Mouse (Mus musculus) midbrain, embryonic 15.5 days (tissue): Measurements from ENCODE around the gene Kcnj6. TPM values are rescaled to one million over a fixed set of nuclear protein-coding genes. Genes with fewer than 3 reads are reported as not detected.

Source experiments
- ATAC-seq: fragments of 200-750 bp; cut with Nextera tagmentation; replicated peaks from 2 replicates; pipeline ENCODE4 v1.8.0; 2017; ENCODE audit warnings: moderate TSS enrichment
- H3K27ac ChIP-seq: fragments of 300-500 bp; sonication (generic); 2 replicates; pipeline ENCODE4 v1.5.1; 2015; ENCODE audit warnings: mild to moderate bottlenecking, inconsistent platforms
- H3K27me3 ChIP-seq: fragments of 300-500 bp; sonication (generic); replicated peaks from 2 replicates; pipeline ENCODE4 v1.6.1; 2015; ENCODE audit warnings: inconsistent platforms
- H3K36me3 ChIP-seq: fragments of 300-500 bp; sonication (generic); replicated peaks from 2 replicates; pipeline ENCODE4 v1.6.1; 2015; ENCODE audit warnings: inconsistent platforms
- H3K4me1 ChIP-seq: fragments of 300-500 bp; sonication (generic); 2 replicates; pipeline ENCODE4 v1.6.1; 2015; ENCODE audit warnings: inconsistent platforms
- H3K4me2 ChIP-seq: fragments of 300-500 bp; sonication (generic); 2 replicates; pipeline ENCODE4 v1.6.1; 2015; ENCODE audit warnings: inconsistent platforms, mild to moderate bottlenecking, moderate library complexity
- H3K4me3 ChIP-seq: fragments of 300-500 bp; sonication (generic); 2 replicates; pipeline ENCODE4 v1.5.1; 2015; ENCODE audit warnings: mild to moderate bottlenecking, inconsistent platforms
- H3K9ac ChIP-seq: fragments of 300-500 bp; sonication (generic); 2 replicates; pipeline ENCODE4 v1.6.1; 2015; ENCODE audit warnings: mild to moderate bottlenecking, inconsistent platforms
- H3K9me3 ChIP-seq: fragments of 300-500 bp; sonication (generic); 2 replicates; pipeline ENCODE4 v1.6.1; 2016; ENCODE audit warnings: inconsistent platforms
- WGBS: fragments of 180-500 bp; shearing (Covaris S2); methylation state at CpG from one replicate; pipeline ENCODE4 v1.1.7; 2015; ENCODE audit warnings: mixed read lengths; 5-methylcytosine and 5-hydroxymethylcytosine counted together
- polyA plus RNA-seq: library from polyadenylated mRNA; unstranded; fragments of >200 nt; fragmentation: Nextera tagmentation; extraction: Ambion mirVana; gene quantifications from 2 replicates; pipeline ENCODE4 v1.2.1, GENCODE M21; 2015

The Kcnj6 gene
- polyA plus RNA-seq, 1 experiment from 2014 or later = 6.8 TPM

DNA sequence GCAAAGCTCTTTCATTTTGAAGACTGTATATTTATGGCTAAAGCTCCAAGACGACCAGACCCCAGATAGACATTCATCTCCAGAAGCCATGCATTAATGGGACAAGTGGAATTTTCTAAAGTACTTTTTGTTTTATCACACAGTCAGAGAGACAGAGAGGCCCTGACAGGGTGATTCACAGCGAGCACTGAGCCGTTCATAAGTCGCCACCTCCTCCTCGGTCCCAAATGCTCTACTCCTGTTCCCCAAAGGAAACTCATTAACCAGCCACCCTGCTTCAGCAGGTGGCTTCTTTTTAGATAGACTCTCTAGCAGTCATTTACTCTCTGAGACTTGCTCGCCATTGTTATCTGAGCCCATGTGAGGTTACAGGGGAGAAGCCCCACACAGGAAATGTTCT lies 72.1 kb downstream of the Kcnj6 start:
- H3K4me3 ChIP-seq = no peak overlapping the region
- H3K4me1 ChIP-seq = peaks cover 3% of the 10 kb centered on the region
- no peak overlapping the region for H3K9ac ChIP-seq
- no peaks in the 10 kb centered on the region for H3K36me3 ChIP-seq
- ATAC-seq = no peak
- no peak overlapping the region for H3K27ac ChIP-seq
- H3K9me3 ChIP-seq = no peaks in the 10 kb centered on the region
- H3K4me2 ChIP-seq = no peak overlapping the region
- no peaks in the 10 kb centered on the region for H3K27me3 ChIP-seq
- WGBS = 22% methylated on average over 6 of the region's 6 CpGs

DNA sequence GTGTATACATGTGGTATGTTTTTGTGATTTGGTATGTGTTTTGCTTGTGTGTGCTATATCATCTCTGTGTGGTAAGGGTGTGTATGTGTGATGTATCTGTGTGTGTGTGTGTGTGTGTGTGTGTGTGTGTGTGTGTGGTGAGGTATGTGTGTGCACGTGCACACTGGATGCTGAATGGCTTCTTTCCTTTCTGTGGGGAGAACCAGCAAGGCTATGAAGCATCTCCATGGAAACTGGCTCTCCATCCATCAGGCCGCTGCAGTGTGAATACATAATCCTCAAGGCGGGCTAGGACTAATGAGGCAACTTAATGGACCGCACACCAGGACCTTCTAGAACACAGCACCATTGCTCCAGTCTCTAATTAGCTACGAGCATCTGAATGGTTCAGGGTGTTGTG lies 78.3 kb downstream of the Kcnj6 start:
- Histone ChIP-seq H3K27ac (peak overlapping the region; percentile 25; the same call in 1 of the 2 replicates), H3K4me2 (no peak overlapping the region), H3K36me3 (no peaks in the 10 kb centered on the region), H3K27me3 (no peaks in the 10 kb centered on the region), H3K9me3 (no peaks in the 10 kb centered on the region), H3K4me1 (peaks cover 11% of the 10 kb centered on the region), H3K9ac (no peak overlapping the region), H3K4me3 (no peak overlapping the region)
- ATAC-seq = peak; percentile 91
- WGBS = 25% methylated on average over 5 of the region's 5 CpGs

GRCm38 (mm10) chr16:94906026-94906425 lies 91.5 kb downstream of the Kcnj6 start:
- no peak for ATAC-seq
- H3K27me3 ChIP-seq = no peaks in the 10 kb centered on the region
- 93% methylated on average over 4 of the region's 4 CpGs for WGBS
- H3K4me3 ChIP-seq = no peak overlapping the region
- no peak overlapping the region for H3K9ac ChIP-seq
- H3K4me2 ChIP-seq = no peak overlapping the region
- no peaks in the 10 kb centered on the region for H3K36me3 ChIP-seq
- H3K27ac ChIP-seq = no peak overlapping the region
- no peaks in the 10 kb centered on the region for H3K9me3 ChIP-seq
- no peaks in the 10 kb centered on the region for H3K4me1 ChIP-seq

GRCm38 (mm10) chr16:94898832-94899231 lies 98.7 kb downstream of the Kcnj6 start:
- Histone ChIP-seq H3K36me3 (no peaks in the 10 kb centered on the region), H3K27ac (no peak overlapping the region), H3K4me1 (no peaks in the 10 kb centered on the region), H3K4me2 (no peak overlapping the region), H3K4me3 (no peak overlapping the region), H3K9me3 (no peaks in the 10 kb centered on the region), H3K9ac (no peak overlapping the region), H3K27me3 (no peaks in the 10 kb centered on the region)
- ATAC-seq = no peak
- WGBS = 91% methylated on average over 6 of the region's 6 CpGs

GRCm38 (mm10) chr16:94892162-94892650 lies 105.3 kb downstream of the Kcnj6 start:
- no peak overlapping the region for H3K27ac ChIP-seq
- no peaks in the 10 kb centered on the region for H3K9me3 ChIP-seq
- 98% methylated on average over 4 of the region's 4 CpGs for WGBS
- H3K9ac ChIP-seq = no peak overlapping the region
- no peak overlapping the region for H3K4me3 ChIP-seq
- no peak overlapping the region for H3K4me2 ChIP-seq
- H3K36me3 ChIP-seq = no peaks in the 10 kb centered on the region
- no peaks in the 10 kb centered on the region for H3K27me3 ChIP-seq
- no peaks in the 10 kb centered on the region for H3K4me1 ChIP-seq
- ATAC-seq = no peak

DNA sequence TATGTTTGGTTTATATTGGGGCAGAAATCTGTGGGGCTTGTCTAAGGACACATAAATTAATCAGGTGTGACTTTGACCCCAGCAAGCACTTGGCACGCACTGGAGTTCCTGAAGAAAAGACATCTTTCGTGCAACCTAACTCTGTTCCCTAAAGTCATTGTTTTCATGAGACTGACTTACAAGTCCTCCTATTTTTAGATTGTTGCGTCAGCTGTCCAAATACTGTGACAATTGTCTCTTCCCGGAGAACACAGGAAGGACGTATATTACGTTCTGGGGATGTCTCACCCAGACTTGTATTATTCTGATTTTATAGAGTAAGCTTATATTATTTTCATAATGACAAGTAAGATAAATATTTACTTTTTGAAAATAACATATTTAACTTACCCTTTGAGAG lies 106.9 kb downstream of the Kcnj6 start:
- Histone ChIP-seq H3K4me2 (no peak overlapping the region), H3K9me3 (no peaks in the 10 kb centered on the region), H3K27ac (no peak overlapping the region), H3K36me3 (no peaks in the 10 kb centered on the region), H3K9ac (no peak overlapping the region), H3K4me1 (no peaks in the 10 kb centered on the region), H3K27me3 (no peaks in the 10 kb centered on the region), H3K4me3 (no peak overlapping the region)
- 86% methylated on average over 6 of the region's 6 CpGs for WGBS
- no peak for ATAC-seq

- Histone ChIP-seq H3K4me1 (no peaks in the 10 kb centered on the region), H3K27ac (no peak overlapping the region), H3K36me3 (no peaks in the 10 kb centered on the region), H3K4me2 (no peak overlapping the region), H3K4me3 (no peak overlapping the region), H3K9me3 (no peaks in the 10 kb centered on the region), H3K9ac (no peak overlapping the region), H3K27me3 (no peaks in the 10 kb centered on the region)
- 67% methylated on average over 2 of the region's 2 CpGs for WGBS
- no peak for ATAC-seq
Observed at GRCm38 (mm10) chr16:94890056-94890455, 107.4 kb downstream of the Kcnj6 start.

DNA sequence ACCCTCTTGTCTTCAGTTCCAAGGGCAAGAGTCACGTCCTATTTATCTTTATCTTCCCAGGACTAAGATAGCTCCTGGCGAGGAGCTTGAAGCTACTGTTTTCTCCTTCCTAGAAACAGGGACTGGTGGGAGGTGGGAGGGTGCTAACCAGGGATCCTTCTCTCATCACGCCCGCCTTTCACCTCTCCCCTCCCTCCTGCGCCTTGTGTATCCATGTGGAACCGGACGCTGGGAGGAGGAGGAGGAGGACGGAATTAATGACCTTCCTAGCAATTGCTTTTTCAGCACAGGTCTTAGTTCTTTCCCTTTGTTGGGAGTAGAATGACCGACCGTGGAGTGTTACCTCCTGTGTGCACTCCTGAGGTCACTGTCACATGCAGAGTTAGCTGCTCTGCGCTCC lies 108.9 kb downstream of the Kcnj6 start:
- Histone ChIP-seq H3K4me1 (no peaks in the 10 kb centered on the region), H3K27me3 (no peaks in the 10 kb centered on the region), H3K4me3 (no peak overlapping the region), H3K4me2 (no peak overlapping the region), H3K9me3 (no peaks in the 10 kb centered on the region), H3K9ac (no peak overlapping the region), H3K36me3 (no peaks in the 10 kb centered on the region), H3K27ac (no peak overlapping the region)
- ATAC-seq = no peak
- 47% methylated on average over 11 of the region's 11 CpGs for WGBS

DNA sequence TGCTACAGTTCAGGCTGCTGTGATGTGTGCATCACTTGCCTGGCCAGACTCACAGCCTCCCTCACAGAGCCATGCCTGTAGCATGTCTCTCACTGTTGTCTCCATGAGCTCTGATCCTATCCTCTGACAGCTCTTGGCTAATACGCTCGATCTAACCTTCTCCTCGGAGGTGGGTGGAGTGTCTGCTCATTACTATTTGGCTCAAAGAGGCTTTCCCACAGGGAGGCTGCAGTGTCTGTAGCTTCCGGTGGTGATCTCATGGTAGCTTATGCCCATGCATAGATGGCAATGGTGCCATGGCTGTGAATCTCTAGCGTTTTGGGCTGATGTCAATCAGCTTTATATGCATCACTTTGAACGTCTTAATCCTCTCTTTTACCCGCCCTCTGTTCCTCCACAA lies 111.1 kb downstream of the Kcnj6 start:
- Histone ChIP-seq H3K4me2 (no peak overlapping the region), H3K4me3 (no peak overlapping the region), H3K9me3 (no peaks in the 10 kb centered on the region), H3K9ac (no peak overlapping the region), H3K4me1 (no peaks in the 10 kb centered on the region), H3K27me3 (no peaks in the 10 kb centered on the region), H3K36me3 (no peaks in the 10 kb centered on the region), H3K27ac (no peak overlapping the region)
- WGBS = 72% methylated on average over 7 of the region's 7 CpGs
- ATAC-seq = no peak

GRCm38 (mm10) chr16:94885062-94885461 lies 112.4 kb downstream of the Kcnj6 start:
- H3K4me2 ChIP-seq = no peak overlapping the region
- WGBS = 76% methylated on average over 7 of the region's 7 CpGs
- no peak overlapping the region for H3K9ac ChIP-seq
- no peak overlapping the region for H3K4me3 ChIP-seq
- H3K27ac ChIP-seq = no peak overlapping the region
- ATAC-seq = no peak
- no peaks in the 10 kb centered on the region for H3K4me1 ChIP-seq
- H3K27me3 ChIP-seq = no peaks in the 10 kb centered on the region
- no peaks in the 10 kb centered on the region for H3K36me3 ChIP-seq
- no peaks in the 10 kb centered on the region for H3K9me3 ChIP-seq

GRCm38 (mm10) chr16:94883909-94884308 lies 113.6 kb downstream of the Kcnj6 start:
- Histone ChIP-seq H3K4me1 (no peaks in the 10 kb centered on the region), H3K27me3 (no peaks in the 10 kb centered on the region), H3K9ac (no peak overlapping the region), H3K27ac (no peak overlapping the region), H3K4me3 (no peak overlapping the region), H3K4me2 (no peak overlapping the region), H3K9me3 (no peaks in the 10 kb centered on the region), H3K36me3 (no peaks in the 10 kb centered on the region)
- ATAC-seq = no peak
- WGBS = 80% methylated on average over 3 of the region's 3 CpGs

DNA sequence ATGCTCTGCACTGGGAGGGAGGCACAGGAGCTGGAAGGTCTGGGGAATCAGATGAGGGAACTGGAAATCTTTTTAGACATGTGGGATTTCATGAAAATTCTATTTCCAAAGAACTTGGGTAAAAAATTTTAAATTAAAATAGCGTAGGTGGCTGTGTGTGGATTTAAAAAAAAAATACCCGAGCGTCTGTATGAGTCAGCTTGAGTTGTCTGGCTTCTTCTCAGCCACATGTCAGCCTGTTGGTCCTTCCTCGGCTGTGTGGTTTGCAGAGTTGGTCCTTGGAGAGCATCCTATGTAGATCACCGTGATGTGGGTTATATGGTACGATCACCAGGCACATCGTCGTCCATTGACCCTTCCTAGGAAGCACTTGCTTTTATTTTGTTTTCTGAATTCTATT lies 114.3 kb downstream of the Kcnj6 start:
- WGBS = 85% methylated on average over 8 of the region's 8 CpGs
- Histone ChIP-seq H3K36me3 (no peaks in the 10 kb centered on the region), H3K9ac (no peak overlapping the region), H3K27me3 (no peaks in the 10 kb centered on the region), H3K27ac (no peak overlapping the region), H3K9me3 (no peaks in the 10 kb centered on the region), H3K4me1 (no peaks in the 10 kb centered on the region), H3K4me2 (no peak overlapping the region), H3K4me3 (no peak overlapping the region)
- ATAC-seq = no peak

DNA sequence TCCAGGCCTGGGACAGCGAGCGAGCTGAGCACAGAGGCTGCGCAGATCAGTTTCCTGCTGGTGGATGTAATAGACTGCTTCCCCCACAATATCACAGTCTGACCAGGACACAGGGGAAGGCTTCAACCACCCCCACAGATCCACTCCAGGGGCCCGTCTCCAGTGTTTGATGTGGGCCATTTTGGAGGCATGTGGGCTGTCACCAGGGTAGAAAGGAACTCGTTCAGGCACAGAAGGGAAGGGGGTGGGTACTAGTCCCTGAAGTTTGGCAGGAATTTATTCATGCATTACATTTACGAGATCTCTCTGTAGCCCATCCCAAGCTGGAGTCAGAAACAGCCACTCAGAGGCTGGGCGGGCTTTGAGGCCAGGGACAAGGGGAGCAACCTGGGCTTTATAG lies 115.4 kb downstream of the Kcnj6 start:
- H3K27me3 ChIP-seq = no peaks in the 10 kb centered on the region
- no peak overlapping the region for H3K4me3 ChIP-seq
- H3K4me1 ChIP-seq = no peaks in the 10 kb centered on the region
- no peak overlapping the region for H3K4me2 ChIP-seq
- 70% methylated on average over 7 of the region's 7 CpGs for WGBS
- ATAC-seq = no peak
- no peak overlapping the region for H3K9ac ChIP-seq
- H3K9me3 ChIP-seq = no peaks in the 10 kb centered on the region
- no peak overlapping the region for H3K27ac ChIP-seq
- no peaks in the 10 kb centered on the region for H3K36me3 ChIP-seq
